ENCODE assay signal across 8 mouse cellular contexts in the genomic region with DNA sequence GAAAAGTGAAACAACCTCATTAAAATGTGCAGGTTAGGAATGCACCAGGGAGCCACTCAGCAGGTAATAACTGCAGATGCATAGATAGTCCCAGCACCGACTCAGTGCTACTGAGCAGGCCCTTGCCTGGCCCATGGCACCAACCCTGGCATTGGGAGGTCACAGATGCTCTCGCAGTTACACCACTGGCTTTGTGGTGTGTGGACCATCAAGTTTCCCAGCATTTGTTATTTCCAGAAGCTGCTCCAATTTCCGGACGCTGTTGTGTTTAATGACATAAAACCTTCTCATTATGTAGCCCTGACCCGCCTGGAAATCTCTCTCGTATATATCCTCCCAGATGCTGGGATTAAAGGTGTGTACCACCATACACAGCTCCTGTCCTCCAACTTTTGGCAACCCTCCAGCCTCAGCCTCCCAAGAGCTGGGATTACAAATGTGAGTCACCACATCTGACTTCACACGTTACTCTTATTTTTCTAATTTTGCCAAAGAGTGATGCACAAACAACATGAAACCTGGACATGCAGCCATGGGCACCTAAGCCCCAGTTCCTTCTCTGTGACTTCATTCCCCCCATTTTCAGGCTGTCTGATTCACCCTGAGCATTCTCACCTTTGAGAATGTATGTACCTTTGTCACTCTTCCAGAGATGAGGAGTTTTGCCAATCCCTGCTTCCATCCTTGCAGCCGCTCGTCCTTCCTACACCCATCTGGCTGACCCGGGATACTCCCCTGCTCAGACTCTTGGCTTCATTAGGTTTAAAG. TPM values are rescaled to one million over a fixed set of nuclear protein-coding genes. Genes with fewer than 3 reads are reported as not detected.
DNase-seq lines count a peak whose midpoint lies in the region; ATAC-seq and TF ChIP-seq lines count a peak whose summit lies in the region.

No protein-coding gene starts in this region.

- H3K9ac ChIP-seq in liver, adult 2 months (ENCODE audit: low read depth, low read length), result peak overlapping the region; percentile 73
- peak overlapping the region; percentile 73 for H3K9ac ChIP-seq in hindbrain, embryonic 14.5 days

- H3K4me3 ChIP-seq in liver, adult 2 months (ENCODE audit: insufficient read depth, low read depth, low read length), result peak overlapping the region; percentile 76
- H3K4me3 ChIP-seq in hindbrain, embryonic 14.5 days (replicated peaks; ENCODE audit: low read length), result peak overlapping the region; percentile 69
- peak overlapping the region; percentile 95 for H3K4me3 ChIP-seq in megakaryocyte, embryonic 14.5 days (replicated peaks)

- ATAC-seq in hindbrain, embryonic 14.5 days (ENCODE audit: low FRiP score), result peak; percentile 58; the same call in 1 of the 2 replicates

- DNase-seq in liver, adult 2 months (ENCODE audit: extremely low read depth, low read depth, low spot score), result no peak
- no peak for DNase-seq in liver
- peak; percentile 51 to 64 for DNase-seq in cerebellum, postnatal 10 days
- DNase-seq in hindbrain, embryonic 14.5 days (ENCODE audit: low spot score), result no peak
- DNase-seq in adrenal gland, postnatal 25 days, result no peak
- DNase-seq in left cerebral cortex, postnatal 36 days (ENCODE audit: low spot score in 2 of 2), result no peak
- no peak for DNase-seq in adrenal gland, postnatal 4 days (ENCODE audit: low spot score in 2 of 2)

- no peak for TF ChIP-seq POLR2A in liver, adult 2 months (IDR thresholded peaks at IDR 0.05; ENCODE audit: extremely low read depth, insufficient read depth, low read length)

- WGBS in liver, adult 2 months, result 64% methylated on average over 10 of the region's 10 CpGs
- 59% methylated on average over 10 of the region's 10 CpGs for WGBS in hindbrain, embryonic 14.5 days

- intact Hi-C loops in left cerebral cortex, postnatal 36 days (cut with DNase I), result no loop called here

- H3K4me1 ChIP-seq in liver, adult 2 months (ENCODE audit: control insufficient read depth, insufficient read depth, low read length), result peaks cover 6% of the 10 kb centered on the region
- peaks cover 6% of the 10 kb centered on the region; the same call in 1 of the 2 replicates for H3K4me1 ChIP-seq in hindbrain, embryonic 14.5 days (replicated peaks; ENCODE audit: control insufficient read depth, insufficient read depth, low read length)
- peaks cover 55% of the 10 kb centered on the region for H3K4me1 ChIP-seq in megakaryocyte, embryonic 14.5 days

- peak overlapping the region; percentile 92 for H3K4me2 ChIP-seq in hindbrain, embryonic 14.5 days (replicated peaks)

- H3K36me3 ChIP-seq in liver, adult 2 months (ENCODE audit: control insufficient read depth, insufficient read depth, low read length), result peaks cover 4% of the 10 kb centered on the region; the same call in 1 of the 2 replicates
- peaks cover 22% of the 10 kb centered on the region for H3K36me3 ChIP-seq in hindbrain, embryonic 14.5 days (replicated peaks; ENCODE audit: control insufficient read depth, insufficient read depth)
- H3K36me3 ChIP-seq in megakaryocyte, embryonic 14.5 days (replicated peaks; ENCODE audit: low read length), result peaks cover 45% of the 10 kb centered on the region

- no peak for TF ChIP-seq CTCF in liver, adult 2 months (IDR thresholded peaks at IDR 0.05; ENCODE audit: low read depth, low read length)

- H3K27ac ChIP-seq in liver, adult 2 months (replicated peaks; ENCODE audit: insufficient read depth, low read depth, low read length), result 0 out of 2 replicates have a peak overlapping the region, but pooled peaks have one; percentile 33
- no peak overlapping the region for H3K27ac ChIP-seq in hindbrain, embryonic 14.5 days

- no peaks in the 10 kb centered on the region for H3K9me3 ChIP-seq in hindbrain, embryonic 14.5 days (ENCODE audit: control insufficient read depth, low read length)
- no peaks in the 10 kb centered on the region for H3K9me3 ChIP-seq in megakaryocyte, embryonic 14.5 days

- no peaks in the 10 kb centered on the region for H3K27me3 ChIP-seq in liver, adult 2 months (ENCODE audit: control insufficient read depth, insufficient read depth, low read length)
- no peaks in the 10 kb centered on the region for H3K27me3 ChIP-seq in hindbrain, embryonic 14.5 days (ENCODE audit: control insufficient read depth, insufficient read depth, low read length)
- no peaks in the 10 kb centered on the region for H3K27me3 ChIP-seq in megakaryocyte, embryonic 14.5 days (replicated peaks)

- no peaks in the 10 kb centered on the region; the same call in 1 of the 2 replicates for H3K79me2 ChIP-seq in liver, adult 2 months (ENCODE audit: control insufficient read depth, insufficient read depth, low read length)

RNA-seq across cellular contexts. Expression of a gene that starts 0.5 kb away (rescaled TPM):
- total RNA-seq in liver, adult 2 months (2014; rRNA removed), result 11.6 and 14.5 TPM in 2 replicates
- 14.5 and 19.2 TPM in 2 replicates for polyA plus RNA-seq in liver, adult 2 months (2012; rRNA removed)
- 9.8 and 11.5 TPM in 2 replicates for polyA plus RNA-seq in hindbrain, embryonic 14.5 days (2014; fragmentation: Nextera tagmentation; extraction: Ambion mirVana)
- 7.8 and 56.8 TPM in 2 replicates for polyA plus RNA-seq in megakaryocyte, embryonic 14.5 days (2012; ENCODE audit: insufficient read depth, low replicate concordance)
- 51.6 and 56.1 TPM in 2 replicates for total RNA-seq in adrenal gland, postnatal 25 days (2021)
- 10 to 100 TPM; 21.6 to 21.8 TPM for total RNA-seq in left cerebral cortex, postnatal 36 days (2021)
- total RNA-seq in adrenal gland, postnatal 4 days (2021), result 10 to 100 TPM; 40.2 to 47.2 TPM

RNA-seq across cellular contexts. Expression of a gene that starts 10.4 kb away (rescaled TPM):
- 15.2 and 23.4 TPM in 2 replicates for total RNA-seq in liver, adult 2 months (2014; rRNA removed)
- 11.4 and 15.4 TPM in 2 replicates for polyA plus RNA-seq in liver, adult 2 months (2012; rRNA removed)
- 43.3 and 45.5 TPM in 2 replicates for polyA plus RNA-seq in hindbrain, embryonic 14.5 days (2014; fragmentation: Nextera tagmentation; extraction: Ambion mirVana)
- 18.5 and 24.0 TPM in 2 replicates for polyA plus RNA-seq in megakaryocyte, embryonic 14.5 days (2012; ENCODE audit: insufficient read depth, low replicate concordance)
- 64.8 and 96.4 TPM in 2 replicates for total RNA-seq in adrenal gland, postnatal 25 days (2021)
- 100 to 1,000 TPM in 1 of 2 experiments, 10 to 100 TPM in 1; 95.6 to 101 TPM for total RNA-seq in left cerebral cortex, postnatal 36 days (2021)
- 100 to 1,000 TPM in 1 of 2 experiments, 10 to 100 TPM in 1; 93.2 to 114 TPM for total RNA-seq in adrenal gland, postnatal 4 days (2021)

RNA-seq across cellular contexts. Expression of a gene that starts 29.0 kb away (rescaled TPM):
- 29.0 and 38.7 TPM in 2 replicates for total RNA-seq in liver, adult 2 months (2014; rRNA removed)
- 33.8 and 44.4 TPM in 2 replicates for polyA plus RNA-seq in liver, adult 2 months (2012; rRNA removed)
- polyA plus RNA-seq in hindbrain, embryonic 14.5 days (2014; fragmentation: Nextera tagmentation; extraction: Ambion mirVana), result 48.9 and 49.6 TPM in 2 replicates
- 46.2 and 157 TPM in 2 replicates for polyA plus RNA-seq in megakaryocyte, embryonic 14.5 days (2012; ENCODE audit: insufficient read depth, low replicate concordance)
- 61.5 and 61.8 TPM in 2 replicates for total RNA-seq in adrenal gland, postnatal 25 days (2021)
- 10 to 100 TPM; 64.9 to 80.5 TPM for total RNA-seq in left cerebral cortex, postnatal 36 days (2021)
- total RNA-seq in adrenal gland, postnatal 4 days (2021), result 10 to 100 TPM; 59.5 to 64.8 TPM

RNA-seq across cellular contexts. Expression of a gene that starts 58.6 kb away (rescaled TPM):
- 5.7 and 11.2 TPM in 2 replicates for total RNA-seq in liver, adult 2 months (2014; rRNA removed)
- polyA plus RNA-seq in liver, adult 2 months (2012; rRNA removed), result 5.0 and 6.6 TPM in 2 replicates
- 7.8 and 10.3 TPM in 2 replicates for polyA plus RNA-seq in hindbrain, embryonic 14.5 days (2014; fragmentation: Nextera tagmentation; extraction: Ambion mirVana)
- polyA plus RNA-seq in megakaryocyte, embryonic 14.5 days (2012; ENCODE audit: insufficient read depth, low replicate concordance), result 36.6 and 64.3 TPM in 2 replicates
- 16.9 and 17.8 TPM in 2 replicates for total RNA-seq in adrenal gland, postnatal 25 days (2021)
- 10 to 100 TPM; 11.3 to 13.5 TPM for total RNA-seq in left cerebral cortex, postnatal 36 days (2021)
- total RNA-seq in adrenal gland, postnatal 4 days (2021), result 10 to 100 TPM; 24.3 to 25.3 TPM

RNA-seq across cellular contexts. Expression of a gene that starts 58.8 kb away (rescaled TPM):
- total RNA-seq in liver, adult 2 months (2014; rRNA removed), result 2.6 and 3.6 TPM in 2 replicates
- polyA plus RNA-seq in liver, adult 2 months (2012; rRNA removed), result 1.5 and 1.6 TPM in 2 replicates
- polyA plus RNA-seq in hindbrain, embryonic 14.5 days (2014; fragmentation: Nextera tagmentation; extraction: Ambion mirVana), result 5.4 and 5.9 TPM in 2 replicates
- polyA plus RNA-seq in megakaryocyte, embryonic 14.5 days (2012; ENCODE audit: insufficient read depth, low replicate concordance), result 1.2 and 1.3 TPM in 2 replicates
- 4.1 and 7.6 TPM in 2 replicates for total RNA-seq in adrenal gland, postnatal 25 days (2021)
- total RNA-seq in left cerebral cortex, postnatal 36 days (2021), result 1 to 10 TPM in 1 of 2 experiments, under 1 TPM in 1; 0.99 to 1.6 TPM
- 10 to 100 TPM in 1 of 2 experiments, 1 to 10 TPM in 1; 8.2 to 13.3 TPM for total RNA-seq in adrenal gland, postnatal 4 days (2021)

Comparison
In these comparisons a context has a peak if more than half of its experiments do, and no peak if none do; other contexts are left out.
1. DNase-seq: peak in cerebellum, postnatal 10 days (2 of 2); none in liver, adult 2 months (single experiment), liver (single experiment), hindbrain, embryonic 14.5 days (single experiment), adrenal gland, postnatal 25 days (single experiment), left cerebral cortex, postnatal 36 days (0 of 2) and adrenal gland, postnatal 4 days (0 of 2).
2. Peak in every context shown above with its lines, with median percentiles within 50 percentile points of each other: H3K4me3 ChIP-seq.